Mouse (Mus musculus) adrenal gland, postnatal 14 days (tissue): ENCODE data around the gene Grm4. TPM values are rescaled to one million over a fixed set of nuclear protein-coding genes. Genes with fewer than 3 reads are reported as not detected.
"Not testable (repeated sequence)": the region's sequence is repeated elsewhere in the genome, so short reads cannot be mapped to it uniquely, and the experiment has no call there.

Experiments used
- DNase-seq: peaks from one replicate; pipeline ENCODE4 v3.0.0; 2021; ENCODE audit warnings: mixed read lengths
- total RNA-seq: library from RNA; stranded (reverse); gene quantifications from 2 replicates; pipeline ENCODE4 v1.2.3, GENCODE M21; 2021

Gene Grm4
- total RNA-seq, 1 experiment from 2014 or later = 3.9 TPM

- DNase-seq = peak; percentile 81
These were observed 131.8 kb downstream of the Grm4 start for GRCm38 (mm10) chr17:27389221-27390000.

- no peak for DNase-seq
These were observed 134.8 kb downstream of the Grm4 start for GRCm38 (mm10) chr17:27386438-27386837.

GRCm38 (mm10) chr17:27385513-27386261, 135.5 kb downstream of the Grm4 start:
- no peak for DNase-seq

- DNase-seq = no peak
These were observed 138.3 kb downstream of the Grm4 start for GRCm38 (mm10) chr17:27382916-27383315.

GRCm38 (mm10) chr17:27380911-27381459, 140.2 kb downstream of the Grm4 start:
- DNase-seq = not testable (repeated sequence)

- DNase-seq = no peak
These were observed 142.2 kb downstream of the Grm4 start for GRCm38 (mm10) chr17:27378977-27379376.

- no peak for DNase-seq
These were observed 144.1 kb downstream of the Grm4 start for GRCm38 (mm10) chr17:27377151-27377550.

- no peak for DNase-seq
These were observed 145.7 kb downstream of the Grm4 start for GRCm38 (mm10) chr17:27375551-27375950.

Other genes with a start within 250 kb of the Grm4 start
- gene Hmga1, start 35.1 kb upstream of the Grm4 start, total RNA-seq = 17.4 and 27.0 TPM in 2 replicates
- gene AI413582, start 44.4 kb upstream of the Grm4 start, total RNA-seq = 10.9 and 19.7 TPM in 2 replicates
- 162 and 173 TPM in 2 replicates for gene Nudt3, start 102.1 kb upstream of the Grm4 start, total RNA-seq
- gene RPS10-NUDT3, start 113.8 kb upstream of the Grm4 start, total RNA-seq = not detected in 2 replicates
- 864 and 1,045 TPM in 2 replicates for gene Rps10, start 115.3 kb upstream of the Grm4 start, total RNA-seq
- gene Pacsin1, start 134.1 kb upstream of the Grm4 start, total RNA-seq = 4.5 and 6.0 TPM in 2 replicates
- not detected in 2 replicates for gene Spdef, start 207.6 kb upstream of the Grm4 start, total RNA-seq